Mouse (Mus musculus): ENCODE data around the gene Lrguk. TPM values are rescaled to one million over a fixed set of nuclear protein-coding genes. Genes with fewer than 3 reads are reported as not detected.

Lrguk gene
- polyA plus RNA-seq, 1 experiment from 2014 or later, result 0.59 TPM

- Histone ChIP-seq H3K9me3 (ENCODE audit: control insufficient read depth, low read length) (no peaks in the 10 kb centered on the region), H3K4me3 (ENCODE audit: control insufficient read depth in 1 of 2, insufficient read depth in 1 of 2, low read depth in 1 of 2, low read length in 2 of 2) (no peak overlapping the region), H3K27me3 (ENCODE audit: control insufficient read depth, insufficient read depth, low read length) (no peaks in the 10 kb centered on the region), H3K4me2 (ENCODE audit: low read length) (no peak overlapping the region), H3K9ac (ENCODE audit: low read length) (no peak overlapping the region), H3K36me3 (ENCODE audit: control insufficient read depth, insufficient read depth, low read length) (no peaks in the 10 kb centered on the region), H3K4me1 (ENCODE audit: control insufficient read depth in 2 of 2, insufficient read depth in 2 of 2, low read length in 2 of 2) (no peaks in the 10 kb centered on the region), H3K27ac (replicated peaks in 1 of 2; ENCODE audit: control insufficient read depth in 1 of 2, insufficient read depth in 1 of 2, low read depth in 2 of 2, low read length in 2 of 2) (no peak overlapping the region)
- WGBS, result 92% methylated on average over 7 of the region's 7 CpGs
- ATAC-seq (ENCODE audit: insufficient number of reproducible peaks, insufficient read depth, low FRiP score, low read depth), result no peak
These were observed 87.7 kb downstream of the Lrguk start for GRCm38 (mm10) chr6:34116838-34117478.

- Histone ChIP-seq H3K27me3 (ENCODE audit: control insufficient read depth, insufficient read depth, low read length) (no peaks in the 10 kb centered on the region), H3K4me3 (ENCODE audit: control insufficient read depth in 1 of 2, insufficient read depth in 1 of 2, low read depth in 1 of 2, low read length in 2 of 2) (no peak overlapping the region), H3K4me1 (ENCODE audit: control insufficient read depth in 2 of 2, insufficient read depth in 2 of 2, low read length in 2 of 2) (peaks cover 2 to 3% of the 10 kb centered on the region in 2 experiments; a peak in 2 of 4 replicates), H3K4me2 (ENCODE audit: low read length) (no peak overlapping the region), H3K9ac (ENCODE audit: low read length) (no peak overlapping the region), H3K27ac (replicated peaks in 1 of 2; ENCODE audit: control insufficient read depth in 1 of 2, insufficient read depth in 1 of 2, low read depth in 2 of 2, low read length in 2 of 2) (no peak overlapping the region), H3K36me3 (ENCODE audit: control insufficient read depth, insufficient read depth, low read length) (no peaks in the 10 kb centered on the region), H3K9me3 (ENCODE audit: control insufficient read depth, low read length) (no peaks in the 10 kb centered on the region)
- ATAC-seq (ENCODE audit: insufficient number of reproducible peaks, insufficient read depth, low FRiP score, low read depth), result no peak
- 78% methylated on average over 2 of the region's 2 CpGs for WGBS
These were observed 95.2 kb downstream of the Lrguk start for GRCm38 (mm10) chr6:34124401-34124800.

DNA sequence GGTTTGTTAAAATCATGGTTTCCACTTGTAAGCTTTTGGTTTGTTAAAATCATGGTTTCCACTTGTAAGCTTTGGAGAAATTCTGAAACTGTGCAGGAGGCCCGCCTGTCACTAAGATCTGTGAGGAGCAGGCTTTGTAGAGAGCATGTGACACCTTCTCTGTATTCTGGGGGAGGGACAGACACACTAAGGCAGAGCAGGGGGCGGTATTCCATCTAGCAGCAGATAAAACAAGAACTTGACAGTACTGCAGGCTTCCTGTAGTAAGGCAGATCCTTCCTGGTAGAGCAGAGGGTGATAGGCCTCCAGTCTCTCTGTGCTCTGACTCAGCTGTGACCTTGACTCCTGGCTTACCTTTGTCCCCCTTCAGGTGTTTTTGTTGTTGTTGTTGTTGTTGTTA is 100.0 kb downstream of the Lrguk start:
- 23% methylated on average over 2 of the region's 2 CpGs for WGBS
- H3K9ac ChIP-seq (ENCODE audit: low read length), result no peak overlapping the region
- H3K9me3 ChIP-seq (ENCODE audit: control insufficient read depth, low read length), result no peaks in the 10 kb centered on the region
- no peaks in the 10 kb centered on the region for H3K27me3 ChIP-seq (ENCODE audit: control insufficient read depth, insufficient read depth, low read length)
- peaks cover 4 to 5% of the 10 kb centered on the region in 2 experiments; a peak in 2 of 4 replicates for H3K4me1 ChIP-seq (ENCODE audit: control insufficient read depth in 2 of 2, insufficient read depth in 2 of 2, low read length in 2 of 2)
- no peak overlapping the region for H3K4me2 ChIP-seq (ENCODE audit: low read length)
- no peak overlapping the region for H3K4me3 ChIP-seq (ENCODE audit: control insufficient read depth in 1 of 2, insufficient read depth in 1 of 2, low read depth in 1 of 2, low read length in 2 of 2)
- no peaks in the 10 kb centered on the region for H3K36me3 ChIP-seq (ENCODE audit: control insufficient read depth, insufficient read depth, low read length)
- ATAC-seq (ENCODE audit: insufficient number of reproducible peaks, insufficient read depth, low FRiP score, low read depth), result no peak
- no peak overlapping the region for H3K27ac ChIP-seq (replicated peaks in 1 of 2; ENCODE audit: control insufficient read depth in 1 of 2, insufficient read depth in 1 of 2, low read depth in 2 of 2, low read length in 2 of 2)

DNA sequence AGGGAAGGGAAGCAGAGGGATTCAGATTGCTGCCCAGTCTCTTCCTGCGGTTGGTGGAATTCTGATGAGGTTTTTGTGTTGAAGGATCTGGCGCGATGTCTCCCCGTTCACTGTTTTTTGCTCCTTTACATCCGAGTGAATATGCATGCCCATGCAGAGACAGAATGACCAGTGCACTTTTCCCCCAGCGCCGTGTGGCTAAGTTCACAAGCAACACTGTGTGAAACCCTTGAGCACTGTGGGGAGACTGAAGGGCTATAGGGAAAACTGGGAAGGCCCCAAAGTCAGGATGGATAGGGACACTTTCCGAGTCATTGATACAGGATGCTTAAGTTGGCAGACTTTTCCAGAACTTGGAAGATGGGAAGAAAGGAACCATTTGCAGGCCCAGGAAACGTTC is 103.1 kb downstream of the Lrguk start:
- Histone ChIP-seq H3K4me1 (ENCODE audit: control insufficient read depth in 2 of 2, insufficient read depth in 2 of 2, low read length in 2 of 2) (peaks cover 4 to 5% of the 10 kb centered on the region in 2 experiments; a peak in 1 of 4 replicates), H3K36me3 (ENCODE audit: control insufficient read depth, insufficient read depth, low read length) (no peaks in the 10 kb centered on the region), H3K27ac (replicated peaks in 1 of 2; ENCODE audit: control insufficient read depth in 1 of 2, insufficient read depth in 1 of 2, low read depth in 2 of 2, low read length in 2 of 2) (no peak overlapping the region), H3K9me3 (ENCODE audit: control insufficient read depth, low read length) (no peaks in the 10 kb centered on the region), H3K4me2 (ENCODE audit: low read length) (no peak overlapping the region), H3K27me3 (ENCODE audit: control insufficient read depth, insufficient read depth, low read length) (no peaks in the 10 kb centered on the region), H3K9ac (ENCODE audit: low read length) (no peak overlapping the region), H3K4me3 (ENCODE audit: control insufficient read depth in 1 of 2, insufficient read depth in 1 of 2, low read depth in 1 of 2, low read length in 2 of 2) (no peak overlapping the region)
- 85% methylated on average over 9 of the region's 9 CpGs for WGBS
- ATAC-seq (ENCODE audit: insufficient number of reproducible peaks, insufficient read depth, low FRiP score, low read depth), result no peak

DNA sequence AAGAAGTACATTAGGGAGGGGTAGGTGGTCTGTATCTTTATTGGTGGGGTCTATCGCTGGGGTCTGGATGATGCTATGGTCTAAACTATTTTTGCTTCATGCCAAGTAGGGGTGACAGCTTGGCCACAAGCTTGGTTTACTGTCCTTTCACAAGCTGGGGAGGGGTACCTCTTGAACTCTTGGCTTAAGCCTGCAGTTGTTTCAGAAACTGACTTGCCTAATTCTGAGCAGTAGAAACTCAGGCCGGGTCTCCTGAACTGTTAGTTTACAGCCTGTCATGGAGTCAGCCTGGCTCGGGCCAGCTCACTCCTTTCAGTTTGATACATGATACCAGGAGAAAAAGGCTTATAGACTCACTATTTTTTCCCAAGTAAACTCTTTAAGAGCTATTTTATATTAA is 109.1 kb downstream of the Lrguk start:
- H3K27me3 ChIP-seq (ENCODE audit: control insufficient read depth, insufficient read depth, low read length), result no peaks in the 10 kb centered on the region
- H3K4me1 ChIP-seq (ENCODE audit: control insufficient read depth in 2 of 2, insufficient read depth in 2 of 2, low read length in 2 of 2), result no peaks in the 10 kb centered on the region
- no peak overlapping the region for H3K27ac ChIP-seq (replicated peaks in 1 of 2; ENCODE audit: control insufficient read depth in 1 of 2, insufficient read depth in 1 of 2, low read depth in 2 of 2, low read length in 2 of 2)
- no peaks in the 10 kb centered on the region for H3K9me3 ChIP-seq (ENCODE audit: control insufficient read depth, low read length)
- no peak overlapping the region for H3K9ac ChIP-seq (ENCODE audit: low read length)
- H3K4me2 ChIP-seq (ENCODE audit: low read length), result no peak overlapping the region
- no peaks in the 10 kb centered on the region for H3K36me3 ChIP-seq (ENCODE audit: control insufficient read depth, insufficient read depth, low read length)
- 85% methylated on average over 3 of the region's 3 CpGs for WGBS
- no peak overlapping the region for H3K4me3 ChIP-seq (ENCODE audit: control insufficient read depth in 1 of 2, insufficient read depth in 1 of 2, low read depth in 1 of 2, low read length in 2 of 2)
- no peak for ATAC-seq (ENCODE audit: insufficient number of reproducible peaks, insufficient read depth, low FRiP score, low read depth)

GRCm38 (mm10) chr6:34142931-34143330 is 113.7 kb downstream of the Lrguk start:
- Histone ChIP-seq H3K36me3 (ENCODE audit: control insufficient read depth, insufficient read depth, low read length) (no peaks in the 10 kb centered on the region), H3K4me3 (ENCODE audit: control insufficient read depth in 1 of 2, insufficient read depth in 1 of 2, low read depth in 1 of 2, low read length in 2 of 2) (no peak overlapping the region)
- WGBS, result 68% methylated on average over 11 of the region's 11 CpGs

GRCm38 (mm10) chr6:34146042-34146441 is 116.8 kb downstream of the Lrguk start:
- peaks cover 7% of the 10 kb centered on the region; the same call in 1 of the 2 replicates for H3K9me3 ChIP-seq (ENCODE audit: control insufficient read depth, low read length)
- H3K36me3 ChIP-seq (ENCODE audit: control insufficient read depth, insufficient read depth, low read length), result no peaks in the 10 kb centered on the region
- H3K4me2 ChIP-seq (ENCODE audit: low read length), result no peak overlapping the region
- H3K27ac ChIP-seq (replicated peaks in 1 of 2; ENCODE audit: control insufficient read depth in 1 of 2, insufficient read depth in 1 of 2, low read depth in 2 of 2, low read length in 2 of 2), result no peak overlapping the region
- no peak overlapping the region for H3K4me3 ChIP-seq (ENCODE audit: control insufficient read depth in 1 of 2, insufficient read depth in 1 of 2, low read depth in 1 of 2, low read length in 2 of 2)
- no peaks in the 10 kb centered on the region for H3K27me3 ChIP-seq (ENCODE audit: control insufficient read depth, insufficient read depth, low read length)
- ATAC-seq (ENCODE audit: insufficient number of reproducible peaks, insufficient read depth, low FRiP score, low read depth), result no peak
- H3K9ac ChIP-seq (ENCODE audit: low read length), result no peak overlapping the region
- WGBS, result 56% methylated on average over 6 of the region's 6 CpGs
- no peaks in the 10 kb centered on the region for H3K4me1 ChIP-seq (ENCODE audit: control insufficient read depth in 2 of 2, insufficient read depth in 2 of 2, low read length in 2 of 2)

More at GRCm38 (mm10) chr6:34142931-34143330, 113.7 kb downstream of the Lrguk start:
- Histone ChIP-seq H3K4me1 (ENCODE audit: control insufficient read depth in 2 of 2, insufficient read depth in 2 of 2, low read length in 2 of 2) (no peaks in the 10 kb centered on the region), H3K4me2 (ENCODE audit: low read length) (no peak overlapping the region), H3K27me3 (ENCODE audit: control insufficient read depth, insufficient read depth, low read length) (no peaks in the 10 kb centered on the region), H3K9ac (ENCODE audit: low read length) (no peak overlapping the region), H3K27ac (replicated peaks in 1 of 2; ENCODE audit: control insufficient read depth in 1 of 2, insufficient read depth in 1 of 2, low read depth in 2 of 2, low read length in 2 of 2) (no peak overlapping the region), H3K9me3 (ENCODE audit: control insufficient read depth, low read length) (peaks cover 7% of the 10 kb centered on the region; the same call in 1 of the 2 replicates)
- no peak for ATAC-seq (ENCODE audit: insufficient number of reproducible peaks, insufficient read depth, low FRiP score, low read depth)

DNA sequence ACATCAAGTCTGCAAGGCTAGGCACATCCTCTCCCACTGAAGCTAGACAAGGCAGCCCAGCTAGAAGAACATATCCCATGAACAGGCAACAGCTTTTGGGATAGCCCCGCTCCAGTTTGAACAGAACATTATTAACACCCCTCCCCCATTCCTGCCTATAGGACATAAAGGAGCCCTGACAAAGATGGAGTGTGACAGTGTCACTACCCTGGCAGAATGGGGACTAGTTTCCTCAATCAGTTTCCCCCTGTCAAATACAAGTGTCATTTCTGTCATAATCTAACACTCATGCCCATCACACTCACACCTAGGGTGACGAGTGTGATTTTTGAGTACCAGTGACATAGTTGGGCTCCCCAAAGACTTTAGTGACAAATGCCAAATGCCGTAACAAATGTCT is 118.8 kb downstream of the Lrguk start:
- H3K27ac ChIP-seq (replicated peaks in 1 of 2; ENCODE audit: control insufficient read depth in 1 of 2, insufficient read depth in 1 of 2, low read depth in 2 of 2, low read length in 2 of 2), result no peak overlapping the region
- no peaks in the 10 kb centered on the region for H3K4me1 ChIP-seq (ENCODE audit: control insufficient read depth in 2 of 2, insufficient read depth in 2 of 2, low read length in 2 of 2)
- no peaks in the 10 kb centered on the region for H3K27me3 ChIP-seq (ENCODE audit: control insufficient read depth, insufficient read depth, low read length)
- H3K9me3 ChIP-seq (ENCODE audit: control insufficient read depth, low read length), result peaks cover 7% of the 10 kb centered on the region; the same call in 1 of the 2 replicates
- no peak overlapping the region for H3K4me2 ChIP-seq (ENCODE audit: low read length)
- H3K36me3 ChIP-seq (ENCODE audit: control insufficient read depth, insufficient read depth, low read length), result no peaks in the 10 kb centered on the region
- no peak for ATAC-seq (ENCODE audit: insufficient number of reproducible peaks, insufficient read depth, low FRiP score, low read depth)
- H3K9ac ChIP-seq (ENCODE audit: low read length), result no peak overlapping the region
- WGBS, result 77% methylated on average over 3 of the region's 3 CpGs
- H3K4me3 ChIP-seq (ENCODE audit: control insufficient read depth in 1 of 2, insufficient read depth in 1 of 2, low read depth in 1 of 2, low read length in 2 of 2), result no peak overlapping the region
